8 mouse cellular contexts compared by ENCODE assay signal in the genomic region with DNA sequence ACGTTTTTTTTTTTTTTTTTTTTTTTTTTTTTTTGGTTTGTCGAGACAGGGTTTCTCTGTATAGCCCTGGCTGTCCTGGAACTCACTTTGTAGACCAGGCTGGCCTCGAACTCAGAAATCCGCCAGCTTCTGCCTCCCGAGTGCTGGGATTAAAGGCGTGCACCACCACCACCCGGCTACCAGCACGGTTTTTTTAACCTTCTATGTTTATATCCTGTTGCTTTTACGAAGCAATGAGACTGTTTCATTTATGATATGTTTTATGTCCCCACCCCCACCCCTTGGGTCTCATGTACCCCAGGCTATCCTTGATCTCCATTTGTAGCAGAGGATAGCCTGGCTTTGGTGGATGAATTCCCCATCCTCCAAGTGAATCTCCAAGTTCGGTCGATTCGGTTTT. TPM values are rescaled to one million over a fixed set of nuclear protein-coding genes. Genes with fewer than 3 reads are reported as not detected.
DNase-seq lines count a peak whose midpoint lies in the region; ATAC-seq and TF ChIP-seq lines count a peak whose summit lies in the region.
"Not testable (repeated sequence)": the region's sequence is repeated elsewhere in the genome, so short reads cannot be mapped to it uniquely, and the experiment has no call there.

No protein-coding gene starts in this region.

- 41% methylated on average over 12 of the region's 12 CpGs for WGBS in bone marrow, adult 2 months
- 78% methylated on average over 12 of the region's 12 CpGs for WGBS in intestine, embryonic 15.5 days
- WGBS in intestine, postnatal 0 days = 44% methylated on average over 12 of the region's 12 CpGs
- 64% methylated on average over 12 of the region's 12 CpGs for WGBS in liver, embryonic 15.5 days (ENCODE audit: insufficient replicate concordance)
- 36% methylated on average over 12 of the region's 12 CpGs for WGBS in small intestine, adult 2 months

- 0 out of 2 replicates have a peak, but pooled peaks have one; percentile 4 for TF ChIP-seq POLR2A in CH12.LX (IDR thresholded peaks at IDR 0.05; ENCODE audit: low read depth, low read length)
- not testable (repeated sequence) for TF ChIP-seq POLR2A in bone marrow, adult 2 months (IDR thresholded peaks at IDR 0.05; ENCODE audit: borderline replicate concordance, control insufficient read depth, low read depth, low read length); small intestine, adult 2 months (IDR thresholded peaks at IDR 0.05; ENCODE audit: low read depth, low read length)

- not testable (repeated sequence) for DNase-seq in CH12.LX (ENCODE audit: extremely low read depth); G1E (ENCODE audit: low spot score)
- DNase-seq in induced T-regulatory cell, adult 2 months (ENCODE audit: low read depth) = peak; percentile 51

- H3K4me2 ChIP-seq in CH12.LX (ENCODE audit: insufficient read depth, low read depth, poor library complexity, severe bottlenecking) = peak overlapping the region; percentile 94
- H3K4me2 ChIP-seq in intestine, embryonic 15.5 days (replicated peaks) = peak overlapping the region; percentile 93; the same call in 1 of the 2 replicates
- H3K4me2 ChIP-seq in intestine, postnatal 0 days (replicated peaks; ENCODE audit: low read depth) = peak overlapping the region; percentile 89
- H3K4me2 ChIP-seq in liver, embryonic 15.5 days = peak overlapping the region; percentile 80; the same call in 1 of the 2 replicates

- H3K4me3 ChIP-seq in CH12.LX (replicated peaks in 1 of 3; ENCODE audit: low read depth in 2 of 3, low read length in 2 of 3, poor library complexity in 1 of 3) = peak overlapping the region; percentile 59 to 99 (median 89)
- H3K4me3 ChIP-seq in G1E (ENCODE audit: low read depth, low read length) = peak overlapping the region; percentile 84
- H3K4me3 ChIP-seq in bone marrow, adult 2 months (replicated peaks; ENCODE audit: control insufficient read depth, low read depth, low read length) = peak overlapping the region; percentile 5
- peak overlapping the region; percentile 59; the same call in 1 of the 2 replicates for H3K4me3 ChIP-seq in intestine, embryonic 15.5 days (replicated peaks)
- peak overlapping the region; percentile 66 for H3K4me3 ChIP-seq in intestine, postnatal 0 days (ENCODE audit: low read depth, low read length)
- H3K4me3 ChIP-seq in liver, embryonic 15.5 days (replicated peaks) = not testable (repeated sequence)
- H3K4me3 ChIP-seq in small intestine, adult 2 months (ENCODE audit: low read depth, low read length) = peak overlapping the region; percentile 81

- TF ChIP-seq RAD21 in CH12.LX (IDR thresholded peaks at IDR 0.05; ENCODE audit: low read depth, low read length) = not testable (repeated sequence)

- dilution Hi-C loops in CH12.LX (cut with MboI; ENCODE audit: extremely low pct_ligation_motif_present, extremely low pct_unique_long_range_greater_than_20kb, low sequenced_read_pairs) = not testable (repeated sequence)

- not testable (repeated sequence) for TF ChIP-seq EP300 in CH12.LX (IDR thresholded peaks at IDR 0.05; ENCODE audit: low read length)

- H3K4me1 ChIP-seq in CH12.LX (ENCODE audit: control insufficient read depth in 1 of 2, insufficient read depth in 2 of 2) (peaks cover 29 to 75% of the 10 kb centered on the region in 2 experiments), G1E (ENCODE audit: insufficient read depth, low read depth, low read length) (peaks cover 87% of the 10 kb centered on the region)
- H3K4me1 ChIP-seq in bone marrow, adult 2 months (ENCODE audit: control insufficient read depth, insufficient read depth, low read length); intestine, embryonic 15.5 days (replicated peaks); intestine, postnatal 0 days (replicated peaks; ENCODE audit: control insufficient read depth, insufficient read depth, low read length): not testable (repeated sequence)
- peaks cover 28% of the 10 kb centered on the region for H3K4me1 ChIP-seq in liver, embryonic 15.5 days (replicated peaks)
- H3K4me1 ChIP-seq in small intestine, adult 2 months (ENCODE audit: control insufficient read depth, insufficient read depth, insufficient read length, low read length) = peaks cover 19% of the 10 kb centered on the region

- in situ Hi-C loops in CH12.LX (cut with MboI; ENCODE audit: low pct_ligation_motif_present, low pct_unique_long_range_greater_than_20kb, low sequenced_read_pairs) = not testable (repeated sequence)

- ATAC-seq in G1E (ENCODE audit: extremely low read depth, insufficient number of reproducible peaks, low FRiP score, poor library complexity, severe bottlenecking); intestine, embryonic 15.5 days; intestine, postnatal 0 days; liver, embryonic 15.5 days (ENCODE audit: insufficient read depth): not testable (repeated sequence)

- not testable (repeated sequence) for TF ChIP-seq CTCF in CH12.LX (conservative IDR thresholded peaks at IDR 0.05 in 1 of 2, IDR thresholded peaks at IDR 0.05 in 1 of 2; ENCODE audit: low read depth in 2 of 2, low read length in 2 of 2); G1E (IDR thresholded peaks at IDR 0.05; ENCODE audit: low read depth, low read length); bone marrow, adult 2 months (IDR thresholded peaks at IDR 0.05; ENCODE audit: control insufficient read depth, insufficient read depth, low read length); intestine, postnatal 0 days (IDR thresholded peaks at IDR 0.05; ENCODE audit: low read depth); small intestine, adult 2 months (IDR thresholded peaks at IDR 0.05; ENCODE audit: extremely low read depth, insufficient read length, insufficient replicate concordance, low read depth, low read length)

- peak overlapping the region; percentile 98 for H3K9ac ChIP-seq in CH12.LX (ENCODE audit: insufficient read depth, low read depth)
- H3K9ac ChIP-seq in intestine, embryonic 15.5 days; liver, embryonic 15.5 days: not testable (repeated sequence)
- H3K9ac ChIP-seq in intestine, postnatal 0 days (ENCODE audit: low read depth, low read length) = 0 out of 2 replicates have a peak overlapping the region, but pooled peaks have one; percentile 60

- H3K9me3 ChIP-seq in CH12.LX (replicated peaks; ENCODE audit: low read length); G1E (replicated peaks); intestine, embryonic 15.5 days; intestine, postnatal 0 days (ENCODE audit: control insufficient read depth); liver, embryonic 15.5 days (replicated peaks): not testable (repeated sequence)

- H3K36me3 ChIP-seq in CH12.LX (replicated peaks in 1 of 2; ENCODE audit: control insufficient read depth in 1 of 2, insufficient read depth in 1 of 2, low read length in 1 of 2) (peaks cover 6 to 31% of the 10 kb centered on the region in 2 experiments), G1E (replicated peaks) (peaks cover 52% of the 10 kb centered on the region)
- H3K36me3 ChIP-seq in intestine, embryonic 15.5 days; intestine, postnatal 0 days (ENCODE audit: control insufficient read depth, insufficient read depth); liver, embryonic 15.5 days (replicated peaks); small intestine, adult 2 months (ENCODE audit: control insufficient read depth, insufficient read depth, low read length): not testable (repeated sequence)

- peaks cover 67% of the 10 kb centered on the region for H3K79me2 ChIP-seq in CH12.LX (replicated peaks; ENCODE audit: control insufficient read depth, extremely low read depth, insufficient read depth, poor library complexity, severe bottlenecking)

- H3K27ac ChIP-seq in CH12.LX (ENCODE audit: insufficient read depth, low read depth) = peak overlapping the region; percentile 85; the same call in 1 of the 2 replicates
- H3K27ac ChIP-seq in bone marrow, adult 2 months (ENCODE audit: control insufficient read depth, insufficient read depth, low read depth, low read length, poor library complexity); intestine, embryonic 15.5 days; liver, embryonic 15.5 days (replicated peaks): not testable (repeated sequence)
- peak overlapping the region; percentile 93 for H3K27ac ChIP-seq in intestine, postnatal 0 days (ENCODE audit: low read depth, low read length)
- peak overlapping the region; percentile 85 for H3K27ac ChIP-seq in small intestine, adult 2 months (ENCODE audit: insufficient read depth, low read depth, low read length)

- H3K27me3 ChIP-seq in CH12.LX (replicated peaks); G1E (ENCODE audit: insufficient read depth, low read length); intestine, postnatal 0 days (replicated peaks; ENCODE audit: control insufficient read depth, insufficient read depth, low read length); small intestine, adult 2 months (ENCODE audit: control insufficient read depth, insufficient read depth, low read length): not testable (repeated sequence)
- H3K27me3 ChIP-seq in intestine, embryonic 15.5 days (replicated peaks) = peaks cover 15% of the 10 kb centered on the region
- peaks cover 70% of the 10 kb centered on the region for H3K27me3 ChIP-seq in liver, embryonic 15.5 days

RNA-seq across cellular contexts. Expression of gene Coro2a, which starts 2.4 kb away (rescaled TPM):
- total RNA-seq in CH12.LX (2012; rRNA removed) (71.4 and 129 TPM in 2 replicates), CH12.LX (2014; rRNA removed) (23.3 and 24.6 TPM in 2 replicates), G1E (2014; fragmentation: Nextera tagmentation) (148 and 158 TPM in 2 replicates), G1E (2017) (79.5 and 79.6 TPM in 2 replicates)
- polyA plus RNA-seq in CH12.LX (2012; ENCODE audit: insufficient read length, low read depth) (152 and 223 TPM in 2 replicates), G1E (2012) (480 and 501 TPM in 2 replicates)
- polyA plus RNA-seq in bone marrow, adult 2 months (2011; ENCODE audit: insufficient read depth, insufficient read length, low replicate concordance, missing spikeins) = 6.0 and 8.1 TPM in 2 replicates
- polyA plus RNA-seq in intestine, embryonic 15.5 days (2015; fragmentation: Nextera tagmentation; extraction: Ambion mirVana) = 66.0 and 68.3 TPM in 2 replicates
- 53.0 and 59.7 TPM in 2 replicates for polyA plus RNA-seq in intestine, postnatal 0 days (2015; fragmentation: Nextera tagmentation; extraction: Ambion mirVana)
- 2.9 and 3.2 TPM in 2 replicates for polyA plus RNA-seq in liver, embryonic 15.5 days (2015; fragmentation: Nextera tagmentation; extraction: Ambion mirVana)
- 104 and 312 TPM in 2 replicates for polyA plus RNA-seq in small intestine, adult 2 months (2012; rRNA removed)

RNA-seq across cellular contexts. Expression of gene Tbc1d2, which starts 50.4 kb away (rescaled TPM):
- total RNA-seq in CH12.LX (2012; rRNA removed) (0.59 and 1.1 TPM in 2 replicates), CH12.LX (2014; rRNA removed) (0.12 TPM in 2 replicates), G1E (2014; fragmentation: Nextera tagmentation) (not detected in 2 replicates), G1E (2017) (0.12 and 0.16 TPM in 2 replicates)
- polyA plus RNA-seq in CH12.LX (2012; ENCODE audit: insufficient read length, low read depth) (0.27 and 0.29 TPM in 2 replicates), G1E (2012) (0.01 TPM in 1 of 2 replicates, not detected in the other)
- 2.7 and 4.6 TPM in 2 replicates for polyA plus RNA-seq in bone marrow, adult 2 months (2011; ENCODE audit: insufficient read depth, insufficient read length, low replicate concordance, missing spikeins)
- 6.0 and 6.3 TPM in 2 replicates for polyA plus RNA-seq in intestine, embryonic 15.5 days (2015; fragmentation: Nextera tagmentation; extraction: Ambion mirVana)
- 5.1 and 5.2 TPM in 2 replicates for polyA plus RNA-seq in intestine, postnatal 0 days (2015; fragmentation: Nextera tagmentation; extraction: Ambion mirVana)
- 0.78 and 0.93 TPM in 2 replicates for polyA plus RNA-seq in liver, embryonic 15.5 days (2015; fragmentation: Nextera tagmentation; extraction: Ambion mirVana)
- polyA plus RNA-seq in small intestine, adult 2 months (2012; rRNA removed) = 3.7 and 6.8 TPM in 2 replicates
